Mouse (Mus musculus) urinary bladder, postnatal 10 days (tissue): Measurements from ENCODE around the gene Usp36.

Source experiments
- DNase-seq: peaks from one replicate; pipeline ENCODE4 v3.0.0; 2022; ENCODE audit warnings: low spot score

Usp36 gene

GRCm38 (mm10) chr11:118298810-118299209 lies 8.8 kb upstream of the Usp36 start:
- DNase-seq, result no peak

- no peak for DNase-seq
These were observed 7.9 kb upstream of the Usp36 start for GRCm38 (mm10) chr11:118297967-118298366.

GRCm38 (mm10) chr11:118295026-118295425 lies 5.0 kb upstream of the Usp36 start:
- no peak for DNase-seq

GRCm38 (mm10) chr11:118292671-118293070 lies 2.6 kb upstream of the Usp36 start:
- DNase-seq, result no peak

GRCm38 (mm10) chr11:118289562-118289961 lies 482 bp downstream of the Usp36 start:
- no peak for DNase-seq

GRCm38 (mm10) chr11:118289037-118289511 lies 970 bp downstream of the Usp36 start:
- no peak for DNase-seq

GRCm38 (mm10) chr11:118287573-118287972 lies 2.5 kb downstream of the Usp36 start:
- DNase-seq, result no peak

GRCm38 (mm10) chr11:118286434-118286833 lies 3.6 kb downstream of the Usp36 start:
- DNase-seq, result no peak

GRCm38 (mm10) chr11:118285791-118286190 lies 4.3 kb downstream of the Usp36 start:
- DNase-seq, result no peak

- no peak for DNase-seq
These were observed 9.8 kb downstream of the Usp36 start for GRCm38 (mm10) chr11:118280218-118280617.

GRCm38 (mm10) chr11:118276328-118276727 lies 13.7 kb downstream of the Usp36 start:
- DNase-seq, result no peak

GRCm38 (mm10) chr11:118275092-118275491 lies 15.0 kb downstream of the Usp36 start:
- no peak for DNase-seq

GRCm38 (mm10) chr11:118269827-118270226 lies 20.2 kb downstream of the Usp36 start:
- no peak for DNase-seq

- no peak for DNase-seq
These were observed 23.4 kb downstream of the Usp36 start for GRCm38 (mm10) chr11:118266666-118267046.

- no peak for DNase-seq
These were observed 23.9 kb downstream of the Usp36 start for GRCm38 (mm10) chr11:118266044-118266665.

- no peak for DNase-seq
These were observed 24.4 kb downstream of the Usp36 start for GRCm38 (mm10) chr11:118265621-118266020.

- no peak for DNase-seq
These were observed 26.9 kb downstream of the Usp36 start for GRCm38 (mm10) chr11:118263146-118263545.

- DNase-seq, result no peak
These were observed 30.0 kb downstream of the Usp36 start for GRCm38 (mm10) chr11:118260081-118260480.

- no peak for DNase-seq
These were observed 30.5 kb downstream of the Usp36 start for GRCm38 (mm10) chr11:118259580-118259979.

- DNase-seq, result no peak
These were observed 33.7 kb downstream of the Usp36 start for GRCm38 (mm10) chr11:118256371-118256770.

- DNase-seq, result no peak
These were observed 35.7 kb downstream of the Usp36 start for GRCm38 (mm10) chr11:118254159-118254951.

GRCm38 (mm10) chr11:118253447-118254158 lies 36.4 kb downstream of the Usp36 start:
- no peak for DNase-seq

GRCm38 (mm10) chr11:118249012-118249383 lies 41.0 kb downstream of the Usp36 start:
- no peak for DNase-seq
